Mouse (Mus musculus) neural tube, embryonic 12.5 days (tissue): ENCODE data around the gene Msrb1. TPM values are rescaled to one million over a fixed set of nuclear protein-coding genes. Genes with fewer than 3 reads are reported as not detected.

ENCODE experiments used
- polyA plus RNA-seq: library from polyadenylated mRNA; unstranded; fragments of >200 nt; fragmentation: Nextera tagmentation; extraction: Ambion mirVana; gene quantifications from 2 replicates; pipeline ENCODE4 v1.2.1, GENCODE M21; 2016

The Msrb1 gene
- polyA plus RNA-seq, 1 experiment from 2014 or later: 24.8 TPM

Other genes starting within 250 kb of the Msrb1 start
- gene Caskin1, start 248.0 kb upstream of the Msrb1 start, polyA plus RNA-seq: 23.2 and 25.4 TPM in 2 replicates
- gene Traf7, start 208.7 kb upstream of the Msrb1 start, polyA plus RNA-seq: 83.4 and 84.0 TPM in 2 replicates
- gene Rab26, start 202.4 kb upstream of the Msrb1 start, polyA plus RNA-seq: 1.6 and 2.2 TPM in 2 replicates
- 23.0 and 26.5 TPM in 2 replicates for gene Pkd1, start 186.8 kb upstream of the Msrb1 start, polyA plus RNA-seq
- gene Tsc2, start 104.0 kb upstream of the Msrb1 start, polyA plus RNA-seq: 66.5 and 75.0 TPM in 2 replicates
- 10.5 and 12.4 TPM in 2 replicates for gene Nthl1, start 104.0 kb upstream of the Msrb1 start, polyA plus RNA-seq
- 36.9 and 37.7 TPM in 2 replicates for gene Slc9a3r2, start 86.3 kb upstream of the Msrb1 start, polyA plus RNA-seq
- gene Npw, start 78.2 kb upstream of the Msrb1 start, polyA plus RNA-seq: not detected in 2 replicates
- 24.1 and 27.2 TPM in 2 replicates for gene Zfp598, start 67.0 kb upstream of the Msrb1 start, polyA plus RNA-seq
- gene Syngr3, start 46.7 kb upstream of the Msrb1 start, polyA plus RNA-seq: 42.3 and 43.3 TPM in 2 replicates
- 40.2 and 41.9 TPM in 2 replicates for gene Gfer, start 40.5 kb upstream of the Msrb1 start, polyA plus RNA-seq
- gene Noxo1, start 40.4 kb upstream of the Msrb1 start, polyA plus RNA-seq: 2.4 and 3.0 TPM in 2 replicates
- gene Tbl3, start 29.0 kb upstream of the Msrb1 start, polyA plus RNA-seq: 91.5 and 95.3 TPM in 2 replicates
- gene Rnf151, start 18.6 kb upstream of the Msrb1 start, polyA plus RNA-seq: not detected in 2 replicates
- gene Rps2, start 18.5 kb upstream of the Msrb1 start, polyA plus RNA-seq: 826 and 871 TPM in 2 replicates
- gene Ndufb10, start 12.2 kb upstream of the Msrb1 start, polyA plus RNA-seq: 230 and 240 TPM in 2 replicates
- not detected in 2 replicates for gene Rpl3l, start 8.8 kb upstream of the Msrb1 start, polyA plus RNA-seq
- 0.62 and 0.69 TPM in 2 replicates for gene Hs3st6, start 16.3 kb downstream of the Msrb1 start, polyA plus RNA-seq
- gene Meiob, start 67.6 kb downstream of the Msrb1 start, polyA plus RNA-seq: not detected in 2 replicates
- gene Hagh, start 103.5 kb downstream of the Msrb1 start, polyA plus RNA-seq: 37.5 and 40.0 TPM in 2 replicates
- 18.2 and 18.7 TPM in 2 replicates for gene Fahd1, start 113.7 kb downstream of the Msrb1 start, polyA plus RNA-seq
- 0.28 and 0.32 TPM in 2 replicates for gene Igfals, start 129.4 kb downstream of the Msrb1 start, polyA plus RNA-seq
- 75.4 and 75.9 TPM in 2 replicates for gene Nubp2, start 149.7 kb downstream of the Msrb1 start, polyA plus RNA-seq
- 53.1 and 57.7 TPM in 2 replicates for gene Spsb3, start 150.0 kb downstream of the Msrb1 start, polyA plus RNA-seq
- 41.6 and 44.5 TPM in 2 replicates for gene Eme2, start 158.4 kb downstream of the Msrb1 start, polyA plus RNA-seq
- gene Mrps34, start 158.5 kb downstream of the Msrb1 start, polyA plus RNA-seq: 89.9 and 98.4 TPM in 2 replicates
- gene Nme3, start 159.9 kb downstream of the Msrb1 start, polyA plus RNA-seq: 49.7 and 55.1 TPM in 2 replicates
- gene Mapk8ip3, start 200.3 kb downstream of the Msrb1 start, polyA plus RNA-seq: 78.9 and 82.1 TPM in 2 replicates
- 183 TPM in 2 replicates for gene Jpt2, start 224.0 kb downstream of the Msrb1 start, polyA plus RNA-seq